Mouse (Mus musculus) E14TG2a.4 (cell line): ENCODE data around the gene Lonp1.
"Not testable (repeated sequence)": the region's sequence is repeated elsewhere in the genome, so short reads cannot be mapped to it uniquely, and the experiment has no call there.

ENCODE experiments used
- H3K27me3 ChIP-seq: 2 replicates; pipeline ENCODE4 v1.6.1; 2014; ENCODE audit warnings: low read length, control low read depth; ENCODE audit not compliant: insufficient read depth
- H3K36me3 ChIP-seq: 2 replicates; pipeline ENCODE4 v1.6.1; 2014; ENCODE audit warnings: low read length, control low read depth; ENCODE audit not compliant: insufficient read depth
- H3K4me1 ChIP-seq: replicated peaks from 2 replicates; pipeline ENCODE4 v1.6.1; 2014; ENCODE audit warnings: low read depth, low read length, control low read depth
- H3K4me3 ChIP-seq: replicated peaks from 2 replicates; pipeline ENCODE4 v1.5.1; 2014; ENCODE audit warnings: mild to moderate bottlenecking, low read length
- H3K9me3 ChIP-seq: 2 replicates; pipeline ENCODE4 v1.6.1; 2014; ENCODE audit warnings: low read length, control low read depth
- CTCF ChIP-seq: conservative IDR thresholded peaks from 2 replicates; pipeline ENCODE4 v1.5.1; 2014; ENCODE audit warnings: low read length
- NANOG ChIP-seq: IDR thresholded peaks from 2 replicates; pipeline ENCODE4 v1.6.1; 2014; ENCODE audit warnings: borderline replicate concordance, low read length, mixed read lengths
- POU5F1 ChIP-seq: IDR thresholded peaks from 2 replicates; pipeline ENCODE4 v1.6.1; 2014; ENCODE audit warnings: low read length, borderline replicate concordance

The Lonp1 gene

GRCm38 (mm10) chr17:56627530-56628277, 1.0 kb upstream of the Lonp1 start, which contains the start of gene Catsperd:
TSS of gene Catsperd (plus strand) at chr17:56628143.
- peaks cover 78% of the 10 kb centered on the region for H3K4me1 ChIP-seq
- H3K36me3 ChIP-seq: peaks cover 29% of the 10 kb centered on the region
- no peaks in the 10 kb centered on the region for H3K27me3 ChIP-seq
- TF ChIP-seq CTCF (no peak), NANOG (no peak), POU5F1 (no peak)
- no peaks in the 10 kb centered on the region for H3K9me3 ChIP-seq
- peak within 1 kb of the TSS; percentile 93 for H3K4me3 ChIP-seq

DNA sequence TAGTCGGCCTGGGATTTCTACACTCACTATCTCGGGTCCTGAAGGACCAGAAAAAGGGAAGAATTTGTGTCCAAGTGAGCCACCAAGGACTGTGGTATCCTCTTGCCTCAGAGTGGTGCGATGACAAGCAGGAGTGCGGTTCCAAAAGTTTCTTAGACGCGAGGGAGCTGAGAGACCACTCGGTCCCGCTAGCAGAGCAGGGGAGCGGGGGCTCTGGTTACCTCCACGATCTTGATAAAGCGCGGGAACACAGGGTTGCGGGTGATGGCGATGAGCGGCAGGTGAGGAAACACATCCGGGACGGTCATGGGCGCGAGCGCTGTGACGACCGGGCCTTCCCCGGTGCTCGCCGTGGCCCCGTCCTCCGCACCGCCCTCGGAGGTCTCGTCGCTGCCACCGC, 427 bp downstream of the Lonp1 start:
- Histone ChIP-seq H3K4me3 (peak overlapping the region; percentile 93), H3K9me3 (no peaks in the 10 kb centered on the region), H3K4me1 (peaks cover 67% of the 10 kb centered on the region), H3K36me3 (peaks cover 43% of the 10 kb centered on the region), H3K27me3 (no peaks in the 10 kb centered on the region)
- TF ChIP-seq NANOG: no peak
- no peak for TF ChIP-seq POU5F1
- no peak for TF ChIP-seq CTCF

- peaks cover 59% of the 10 kb centered on the region for H3K4me1 ChIP-seq
- no peaks in the 10 kb centered on the region for H3K9me3 ChIP-seq
- H3K36me3 ChIP-seq: peaks cover 51% of the 10 kb centered on the region
- no peak for TF ChIP-seq CTCF
- TF ChIP-seq POU5F1: no peak
- TF ChIP-seq NANOG: no peak
- H3K27me3 ChIP-seq: no peaks in the 10 kb centered on the region
- peak overlapping the region; percentile 93 for H3K4me3 ChIP-seq
These were observed 1.2 kb downstream of the Lonp1 start for GRCm38 (mm10) chr17:56625495-56625894.

- H3K4me3 ChIP-seq: no peak overlapping the region
- H3K27me3 ChIP-seq: no peaks in the 10 kb centered on the region
- H3K9me3 ChIP-seq: no peaks in the 10 kb centered on the region
- H3K36me3 ChIP-seq: peaks cover 91% of the 10 kb centered on the region
- peaks cover 49% of the 10 kb centered on the region for H3K4me1 ChIP-seq
- TF ChIP-seq POU5F1: no peak
- no peak for TF ChIP-seq NANOG
- no peak for TF ChIP-seq CTCF
These were observed 9.1 kb downstream of the Lonp1 start for GRCm38 (mm10) chr17:56617628-56618027.

- TF ChIP-seq NANOG (no peak), POU5F1 (no peak), CTCF (no peak)
- Histone ChIP-seq H3K4me3 (no peak overlapping the region), H3K27me3 (no peaks in the 10 kb centered on the region), H3K9me3 (no peaks in the 10 kb centered on the region), H3K36me3 (peaks cover 82% of the 10 kb centered on the region), H3K4me1 (peaks cover 54% of the 10 kb centered on the region)
These were observed 10.0 kb downstream of the Lonp1 start for GRCm38 (mm10) chr17:56616725-56617124.

- TF ChIP-seq NANOG (no peak), CTCF (no peak)
- H3K27me3 ChIP-seq: no peaks in the 10 kb centered on the region
These were observed 10.9 kb downstream of the Lonp1 start for GRCm38 (mm10) chr17:56615792-56616191.

GRCm38 (mm10) chr17:56615136-56615784, 11.4 kb downstream of the Lonp1 start:
- peak overlapping the region; percentile 91 for H3K4me3 ChIP-seq
- no peaks in the 10 kb centered on the region for H3K27me3 ChIP-seq
- H3K9me3 ChIP-seq: no peaks in the 10 kb centered on the region
- peaks cover 69% of the 10 kb centered on the region for H3K4me1 ChIP-seq
- TF ChIP-seq NANOG: no peak
- TF ChIP-seq POU5F1: no peak
- no peak for TF ChIP-seq CTCF
- H3K36me3 ChIP-seq: peaks cover 67% of the 10 kb centered on the region

More at GRCm38 (mm10) chr17:56615792-56616191, 10.9 kb downstream of the Lonp1 start:
- Histone ChIP-seq H3K4me3 (no peak overlapping the region; the same call in 1 of the 2 replicates), H3K36me3 (peaks cover 72% of the 10 kb centered on the region), H3K4me1 (peaks cover 64% of the 10 kb centered on the region), H3K9me3 (no peaks in the 10 kb centered on the region)

DNA sequence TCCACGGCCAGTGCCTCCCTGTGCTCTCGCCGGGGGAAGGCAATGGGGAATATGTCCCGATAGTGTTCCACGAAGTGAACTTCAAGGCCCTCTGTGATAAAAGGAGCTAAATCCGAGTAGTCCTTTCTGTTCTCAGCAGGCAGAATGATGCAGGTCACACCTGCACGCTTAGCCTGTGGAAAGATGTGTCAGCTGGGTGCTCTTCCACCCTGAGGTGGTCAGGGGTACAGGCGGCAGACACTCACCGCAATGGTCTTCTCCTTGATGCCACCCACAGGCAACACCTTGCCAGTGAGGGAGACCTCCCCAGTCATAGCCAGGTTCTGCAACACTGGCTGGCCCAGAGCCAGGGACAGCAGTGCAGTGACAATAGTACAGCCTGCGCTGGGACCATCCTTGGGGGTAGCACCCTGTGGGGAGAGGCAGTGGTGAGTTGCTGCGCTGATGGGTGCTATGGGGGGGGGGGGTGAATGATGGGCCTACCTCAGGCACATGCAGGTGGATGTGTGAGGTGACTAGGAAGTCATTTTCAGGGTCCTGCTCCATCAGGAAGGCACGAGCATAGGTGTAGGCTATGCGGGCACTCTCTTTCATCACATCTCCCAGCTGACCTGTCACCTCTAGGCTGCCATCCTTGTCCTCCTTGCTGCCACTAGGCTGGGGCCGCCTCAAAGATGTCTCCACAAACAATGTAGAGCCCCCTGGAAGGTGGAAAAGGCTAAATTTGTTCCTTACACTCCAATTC, 12.1 kb downstream of the Lonp1 start:
- peaks cover 71% of the 10 kb centered on the region for H3K4me1 ChIP-seq
- TF ChIP-seq POU5F1 (no peak), CTCF (no peak), NANOG (no peak)
- no peaks in the 10 kb centered on the region for H3K27me3 ChIP-seq
- H3K9me3 ChIP-seq: no peaks in the 10 kb centered on the region
- peak overlapping the region; percentile 91 for H3K4me3 ChIP-seq
- peaks cover 60% of the 10 kb centered on the region for H3K36me3 ChIP-seq

DNA sequence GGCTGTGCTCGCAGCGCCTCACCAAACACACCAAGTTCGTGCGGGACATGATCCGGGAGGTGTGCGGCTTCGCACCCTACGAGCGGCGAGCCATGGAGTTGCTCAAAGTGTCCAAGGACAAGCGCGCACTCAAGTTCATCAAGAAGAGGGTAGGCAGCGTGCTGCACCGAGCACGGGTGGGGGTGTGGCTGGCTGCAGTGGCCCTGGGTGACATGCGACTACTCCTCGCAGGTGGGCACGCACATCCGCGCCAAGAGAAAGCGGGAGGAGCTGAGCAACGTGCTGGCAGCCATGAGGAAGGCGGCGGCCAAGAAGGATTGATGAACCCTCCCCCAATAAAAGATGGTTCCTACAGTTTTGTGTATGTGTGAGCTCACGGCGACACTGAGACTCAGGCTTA, 12.8 kb downstream of the Lonp1 start:
- peak overlapping the region; percentile 91 for H3K4me3 ChIP-seq
- peaks cover 53% of the 10 kb centered on the region for H3K36me3 ChIP-seq
- peaks cover 69% of the 10 kb centered on the region for H3K4me1 ChIP-seq
- not testable (repeated sequence) for H3K27me3 ChIP-seq, H3K9me3 ChIP-seq
